Mouse (Mus musculus): Measurements from ENCODE around the gene Nkap. TPM values are rescaled to one million over a fixed set of nuclear protein-coding genes. Genes with fewer than 3 reads are reported as not detected.
"Not testable (repeated sequence)": the region's sequence is repeated elsewhere in the genome, so short reads cannot be mapped to it uniquely, and the experiment has no call there.

Gene Nkap
- total RNA-seq (2022), result 10 to 100 TPM; 10.2 to 11.2 (median 10.6) TPM

DNA sequence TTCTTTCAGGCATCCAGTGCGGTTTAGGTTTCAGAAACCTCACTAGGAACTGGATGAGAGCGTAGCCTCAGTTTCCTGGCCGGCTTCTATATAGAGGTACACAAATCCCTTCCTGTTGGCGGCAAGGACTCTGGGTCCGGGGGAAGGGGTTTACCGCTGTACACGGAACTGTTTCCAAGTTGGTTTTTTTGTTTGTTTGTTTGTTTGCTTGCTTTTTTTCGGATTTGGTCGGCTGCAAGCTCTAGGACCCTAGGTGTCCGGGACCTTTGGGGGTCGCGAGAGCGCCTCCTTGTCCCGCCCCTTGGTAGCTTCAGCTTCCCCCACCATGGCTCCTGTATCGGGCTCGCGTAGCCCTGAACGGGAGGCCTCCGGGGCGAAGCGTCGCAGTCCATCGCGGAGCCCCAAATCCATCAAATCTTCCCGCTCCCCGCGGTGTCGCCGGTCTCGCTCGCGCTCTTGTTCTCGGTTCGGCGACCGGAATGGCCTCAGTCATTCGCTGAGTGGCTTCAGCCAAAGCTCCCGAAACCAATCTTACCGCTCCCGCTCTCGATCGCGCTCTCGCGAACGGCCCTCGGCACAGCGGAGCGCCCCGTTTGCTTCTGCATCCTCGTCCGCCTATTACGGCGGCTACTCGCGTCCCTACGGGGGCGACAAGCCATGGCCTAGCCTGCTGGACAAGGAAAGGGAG, at the start of gene Nkap:
Gene Nkap, plus strand, starts transcription at position 125 of the 688 bp plus-strand sequence.
- peak; percentile 67 for DNase-seq (ENCODE audit: low spot score)

DNA sequence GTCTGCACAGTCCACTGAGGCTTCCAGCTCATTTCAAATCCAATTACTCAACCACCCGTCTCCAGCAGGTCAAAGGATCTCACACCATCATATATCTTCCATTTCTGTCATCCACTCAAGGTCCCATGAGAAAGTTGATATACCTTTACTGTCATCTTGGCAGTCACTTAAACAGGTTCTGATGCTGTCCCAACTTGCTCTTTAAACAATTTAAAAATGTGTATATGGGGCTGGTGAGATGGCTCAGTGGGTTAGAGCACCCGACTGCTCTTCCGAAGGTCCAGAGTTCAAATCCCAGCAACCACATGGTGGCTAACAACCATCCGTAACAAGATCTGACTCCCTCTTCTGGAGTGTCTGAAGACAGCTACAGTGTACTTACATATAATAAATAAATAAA, 46.2 kb upstream of the Nkap start:
- not testable (repeated sequence) for DNase-seq (ENCODE audit: low spot score)

- no peak for DNase-seq (ENCODE audit: low spot score)
These were observed 45.4 kb upstream of the Nkap start for GRCm38 (mm10) chrX:37081194-37081593.

DNA sequence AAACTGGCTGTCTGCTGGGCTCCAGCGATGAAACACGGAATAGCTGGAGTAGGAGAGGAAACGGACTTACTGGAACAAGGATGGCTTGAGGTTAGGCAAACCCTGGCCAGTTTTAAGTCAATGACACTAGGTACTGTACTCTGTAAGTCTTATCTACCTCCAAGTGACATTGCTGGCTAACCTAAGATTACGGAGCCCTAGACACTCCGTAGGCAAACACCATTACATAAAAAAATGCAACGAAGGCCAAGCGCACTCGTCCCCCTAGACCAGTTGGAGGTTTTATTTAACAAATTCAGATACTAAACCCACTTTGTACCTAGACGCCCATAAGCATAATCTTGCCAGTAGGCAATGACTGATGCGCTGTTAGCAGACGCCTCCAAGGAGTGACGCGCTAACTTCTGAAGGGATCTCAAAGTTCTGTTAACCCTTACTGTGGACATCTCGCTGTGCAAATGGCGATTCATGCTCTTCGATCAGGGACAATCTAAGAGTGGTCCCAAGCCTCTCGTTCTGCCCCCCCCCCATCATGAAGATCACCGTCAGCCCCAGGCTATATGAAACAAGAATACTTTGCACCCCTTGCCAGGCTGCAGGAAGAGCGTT, 42.2 kb upstream of the Nkap start:
- no peak for DNase-seq (ENCODE audit: low spot score)

DNA sequence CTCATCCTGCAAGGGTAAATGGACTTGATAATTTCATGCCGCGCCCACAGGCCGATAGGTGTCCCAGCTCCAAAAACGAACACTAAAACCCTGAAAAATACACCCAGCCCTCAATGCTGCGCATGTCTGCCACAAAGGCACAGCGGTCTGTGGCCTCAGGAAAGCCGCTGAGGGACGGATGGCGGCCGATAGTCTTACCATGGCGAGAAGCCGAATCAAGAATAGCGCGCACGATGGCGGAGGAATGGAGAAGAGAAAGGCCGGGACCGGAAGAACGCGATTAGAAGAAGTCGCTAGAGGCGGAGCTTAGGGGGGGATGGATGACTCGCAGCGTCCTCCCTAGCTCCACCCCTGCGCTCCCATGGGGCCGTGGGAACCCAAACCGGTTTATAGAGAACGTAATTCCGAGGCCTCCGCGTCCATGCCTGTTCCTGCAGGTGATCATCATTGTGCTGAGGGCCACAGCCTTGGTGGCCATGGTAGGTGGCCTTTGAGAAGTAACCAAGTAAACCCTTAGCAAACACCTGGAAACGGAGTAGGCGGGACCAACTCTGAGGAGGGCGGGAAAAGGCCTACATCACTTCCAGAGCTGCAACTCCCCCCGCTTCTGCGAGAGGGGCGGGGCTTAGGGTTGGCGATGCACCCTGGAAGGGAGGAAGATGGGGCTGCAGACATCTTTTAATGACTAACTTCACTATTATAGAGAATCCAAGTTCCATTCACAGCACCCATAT, 41.5 kb upstream of the Nkap start, which contains the start of gene Rpl39:
Gene Rpl39, minus strand, starts transcription at position 476 of the 734 bp plus-strand sequence.
- peak; percentile 83 for DNase-seq (ENCODE audit: low spot score)

- no peak for DNase-seq (ENCODE audit: low spot score)
These were observed 40.9 kb upstream of the Nkap start for GRCm38 (mm10) chrX:37085665-37086064.

- no peak for DNase-seq (ENCODE audit: low spot score)
These were observed 37.8 kb upstream of the Nkap start for GRCm38 (mm10) chrX:37088778-37089177.

DNA sequence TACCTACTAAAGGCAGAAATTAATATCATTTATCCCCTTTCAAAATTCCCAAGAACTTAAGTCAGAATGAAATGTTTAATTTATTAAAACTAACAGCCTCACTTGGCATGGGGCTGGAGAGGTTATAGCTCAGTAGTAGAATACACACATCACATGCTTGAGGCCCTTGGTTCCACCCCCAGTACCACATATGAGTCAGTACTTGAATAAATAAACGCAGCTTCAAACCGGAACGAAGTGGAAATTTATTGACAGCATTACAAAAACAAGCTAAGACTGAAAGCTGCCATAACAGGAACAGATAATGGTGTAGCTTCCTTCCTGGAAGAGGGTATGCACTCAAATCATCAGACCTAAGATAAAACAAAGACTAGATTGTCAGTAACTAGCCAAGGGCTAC, 35.1 kb upstream of the Nkap start:
- no peak for DNase-seq (ENCODE audit: low spot score)

- no peak for DNase-seq (ENCODE audit: low spot score)
These were observed 31.4 kb upstream of the Nkap start for GRCm38 (mm10) chrX:37095106-37095768.

DNA sequence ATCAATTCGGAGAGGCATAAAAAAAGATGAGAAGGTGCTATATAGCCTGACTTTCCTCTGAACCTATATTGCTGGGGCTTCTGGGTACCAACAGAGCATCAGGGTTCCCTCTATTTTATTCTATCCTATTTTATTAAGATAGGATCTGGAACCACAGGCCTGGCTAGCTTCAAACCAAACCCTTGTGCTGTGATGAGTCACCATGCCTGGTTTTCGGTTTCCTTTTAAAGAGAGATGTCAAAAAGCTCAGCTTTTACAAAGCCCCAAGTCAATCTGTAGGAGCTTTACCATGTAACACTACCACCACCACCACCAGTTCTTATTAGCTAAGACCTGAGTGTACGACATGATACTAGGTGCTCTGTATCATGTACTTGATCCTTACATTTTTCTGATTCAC, 27.9 kb upstream of the Nkap start:
- no peak for DNase-seq (ENCODE audit: low spot score)

DNA sequence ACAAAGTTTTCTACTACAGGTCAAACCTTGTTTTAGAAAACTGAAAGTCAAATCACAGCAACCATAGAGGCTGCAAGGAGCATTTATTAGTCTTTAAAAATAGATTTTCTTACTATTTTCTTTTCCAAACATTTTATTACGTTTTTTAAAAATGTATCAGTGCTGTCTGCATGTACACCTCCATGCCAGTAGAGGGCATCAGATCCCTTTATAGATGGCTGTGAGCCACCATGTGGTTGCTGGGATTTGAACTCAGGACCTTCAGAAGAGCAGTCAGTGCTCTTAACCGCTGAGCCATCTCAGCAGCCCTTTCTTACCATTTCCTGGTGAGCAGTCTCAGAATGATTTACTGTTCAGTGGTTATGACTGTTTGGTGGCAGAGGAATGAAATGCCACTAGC, 22.8 kb upstream of the Nkap start:
- DNase-seq (ENCODE audit: low spot score), result no peak

DNA sequence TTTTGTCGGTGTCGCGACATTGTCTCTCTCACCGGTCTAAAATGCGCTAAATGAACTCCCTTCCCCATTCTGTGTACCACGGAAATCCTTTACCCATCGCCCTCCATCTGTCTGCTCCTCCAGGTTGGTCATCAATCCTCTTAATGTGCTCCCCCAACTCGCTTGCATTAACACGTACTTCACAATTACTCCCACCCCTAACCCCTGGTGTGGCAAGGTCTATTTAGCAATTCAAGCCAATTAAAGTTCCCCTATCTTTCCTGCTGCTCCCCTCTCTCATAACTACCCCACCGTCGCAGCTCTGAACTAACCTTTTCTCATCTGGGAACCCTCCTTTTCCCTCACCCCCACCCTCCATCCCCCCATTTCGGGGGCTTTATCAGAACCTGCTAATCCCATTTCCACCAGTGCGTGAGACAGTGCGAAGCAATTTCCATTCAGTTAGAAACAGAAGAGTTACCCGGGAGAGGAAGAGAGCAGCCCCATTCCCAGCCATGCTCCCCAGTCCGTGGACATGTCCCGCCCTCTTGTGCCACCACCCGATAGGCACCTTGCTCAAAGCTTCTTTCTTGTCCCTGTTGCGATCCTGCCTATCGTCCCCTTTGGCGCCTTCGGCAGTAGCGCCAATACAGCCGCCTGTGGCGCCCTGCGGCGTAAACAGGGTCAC, 16.9 kb upstream of the Nkap start:
- no peak for DNase-seq (ENCODE audit: low spot score)

DNA sequence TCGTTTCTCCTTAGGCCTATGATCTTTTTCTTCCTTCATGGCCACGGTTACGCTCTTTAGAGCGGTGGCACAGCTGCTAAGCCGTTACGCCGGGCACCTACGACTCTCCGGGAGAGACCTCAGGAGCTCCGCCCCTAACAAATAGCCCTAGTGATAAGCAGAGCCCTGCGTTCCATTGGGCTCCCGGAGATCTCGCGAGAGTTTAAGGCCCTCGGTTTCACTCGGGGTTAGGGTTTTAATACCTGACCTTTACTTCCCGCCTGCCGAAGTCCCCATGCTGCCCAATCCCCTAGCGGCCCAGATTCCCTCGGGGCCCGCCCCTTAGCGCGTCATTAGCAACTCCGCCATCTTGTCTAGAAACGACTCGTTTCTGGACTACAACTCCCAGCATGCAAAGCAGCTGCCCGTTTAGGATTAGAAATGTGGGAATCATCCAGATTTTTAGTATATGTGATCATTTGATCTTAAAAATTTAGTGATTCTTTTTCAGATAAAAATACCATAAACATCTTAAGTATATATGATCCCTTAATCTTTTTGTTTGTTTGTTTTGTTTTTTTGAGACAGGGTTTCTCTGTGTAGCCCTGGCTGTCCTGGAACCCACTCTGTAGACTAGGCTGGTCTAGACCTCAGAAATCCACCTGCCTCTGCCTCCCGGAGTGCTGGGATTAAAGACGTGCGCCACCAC, 16.3 kb upstream of the Nkap start, which contains the start of gene Upf3b:
Gene Upf3b, minus strand, starts transcription at position 130 of the 688 bp plus-strand sequence.
- peak; percentile 92 for DNase-seq (ENCODE audit: low spot score)

- no peak for DNase-seq (ENCODE audit: low spot score)
These were observed 15.8 kb upstream of the Nkap start for GRCm38 (mm10) chrX:37110881-37111193.

DNA sequence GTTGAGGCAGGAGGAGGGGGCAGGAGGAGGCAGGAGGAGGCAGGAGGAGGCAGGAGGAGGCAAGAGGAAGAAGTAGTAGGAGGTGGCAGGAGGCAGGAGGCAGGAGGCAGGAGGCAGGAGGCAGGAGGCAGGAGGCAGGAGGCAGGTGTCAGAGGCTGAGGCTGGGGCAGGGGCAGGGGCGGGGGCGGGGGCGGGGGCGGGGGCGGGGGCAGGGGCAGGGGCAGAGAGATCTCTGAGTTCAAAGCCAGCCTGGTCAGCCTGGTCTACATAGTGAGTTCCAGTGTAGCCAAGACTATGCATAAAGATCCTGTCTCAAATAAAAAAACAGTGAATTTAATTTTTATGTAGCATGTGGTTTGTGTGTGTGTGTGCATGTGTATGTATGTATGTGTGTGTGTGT, 9.5 kb upstream of the Nkap start:
- no peak for DNase-seq (ENCODE audit: low spot score)

DNA sequence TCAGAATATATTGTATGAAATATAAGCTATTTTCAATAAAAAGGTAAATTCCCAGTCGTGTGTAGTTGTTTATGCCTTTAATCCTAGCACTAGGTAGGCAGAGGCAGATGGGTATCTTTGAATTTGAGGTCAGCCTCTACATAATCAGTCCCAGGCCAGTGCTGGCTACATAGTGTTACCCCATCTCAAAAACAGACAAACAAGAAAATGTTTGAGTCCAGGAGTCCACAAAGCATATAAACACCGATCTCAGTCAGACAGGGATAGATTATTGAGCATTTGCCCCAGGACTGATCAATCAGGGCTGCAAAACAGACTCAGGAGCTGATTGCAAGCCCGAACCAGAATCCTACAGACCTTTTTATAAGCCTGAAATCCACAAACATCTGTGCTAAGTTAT, 7.0 kb upstream of the Nkap start:
- DNase-seq (ENCODE audit: low spot score), result no peak

DNA sequence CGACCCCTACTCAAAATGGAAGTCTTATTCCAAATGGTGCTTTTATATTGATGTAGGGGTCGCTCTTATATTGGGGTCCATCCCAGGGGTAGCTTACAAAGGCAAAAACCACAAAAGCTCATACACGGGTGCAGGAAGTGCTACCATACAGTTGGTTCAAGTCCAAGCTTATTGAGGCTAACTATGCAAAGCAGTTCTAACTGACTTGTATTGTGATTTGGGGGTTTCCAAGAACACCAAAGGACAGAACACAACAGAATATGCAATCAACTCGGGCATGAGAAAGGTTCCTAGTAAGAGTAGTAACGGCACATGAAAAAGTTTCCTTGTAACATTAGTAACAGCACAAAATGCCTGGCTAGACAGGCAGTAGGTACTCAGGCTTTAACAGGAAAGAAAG, 6.4 kb upstream of the Nkap start:
- no peak for DNase-seq (ENCODE audit: low spot score)

DNA sequence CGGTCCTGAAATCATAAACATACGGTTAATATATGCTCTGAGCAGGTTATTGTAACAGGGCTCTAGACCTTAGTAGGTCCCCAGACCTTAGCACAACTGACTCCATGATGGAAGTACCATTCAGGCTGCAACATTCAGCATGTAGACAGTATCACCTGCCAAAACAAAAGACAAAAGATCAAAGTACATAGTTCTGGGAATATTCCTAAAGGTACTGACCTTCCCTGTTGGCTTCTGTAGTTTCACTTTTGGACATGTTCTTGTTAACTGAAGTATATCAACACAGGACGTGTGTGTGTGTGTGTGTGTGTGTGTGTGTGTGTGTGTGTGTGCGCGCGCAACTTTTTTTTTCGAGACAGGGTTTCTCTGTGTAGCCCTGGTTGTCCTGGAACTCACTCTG, 1.1 kb upstream of the Nkap start:
- DNase-seq (ENCODE audit: low spot score), result no peak

DNA sequence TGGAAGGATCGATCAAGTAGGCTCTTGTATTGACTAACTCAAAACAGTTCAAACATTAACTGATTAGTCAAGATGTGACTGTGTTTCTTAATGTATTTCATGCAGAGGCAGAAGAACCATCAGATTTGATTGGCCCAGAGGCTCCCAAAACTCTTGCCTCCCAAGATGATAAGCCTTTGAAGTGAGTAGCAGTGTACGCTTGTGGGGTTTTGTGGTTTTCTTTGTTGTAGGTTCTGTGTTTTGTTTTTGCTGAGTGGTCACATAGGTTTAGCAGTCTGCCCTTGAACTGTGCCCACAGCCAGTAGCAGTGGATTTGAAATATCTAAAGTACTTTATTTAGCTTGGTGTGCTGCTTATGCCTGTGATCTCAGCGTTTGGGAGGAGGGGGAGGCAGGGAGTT, 15.1 kb downstream of the Nkap start:
- no peak for DNase-seq (ENCODE audit: low spot score)

GRCm38 (mm10) chrX:37144498-37144897, 17.9 kb downstream of the Nkap start:
- DNase-seq (ENCODE audit: low spot score), result not testable (repeated sequence)

- DNase-seq (ENCODE audit: low spot score), result no peak
These were observed 18.4 kb downstream of the Nkap start for GRCm38 (mm10) chrX:37144954-37145353.

Measured in heart, adult 8-10 months (tissue).